Mouse (Mus musculus) A20 (cell line): ENCODE measurements at regions not wholly inside any gene's neighbourhood (a gene's known extent, or its start where the extent isn't known, plus 50 kb on each side); places are given as distances from the start of the nearest gene placed in this dataset.

ENCODE experiments used
- DNase-seq: peaks from one replicate; pipeline ENCODE4 v3.0.0-alpha.2; 2011; ENCODE audit warnings: low read depth, low spot score

GRCm38 (mm10) chr9:69814432-69814831, 53.7 kb upstream of the Foxb1 start:
- DNase-seq = no peak

GRCm38 (mm10) chr9:69823179-69823966, 62.6 kb upstream of the Foxb1 start:
- DNase-seq = no peak

GRCm38 (mm10) chr9:69828428-69828827, 67.7 kb upstream of the Foxb1 start:
- no peak for DNase-seq

- DNase-seq = peak; percentile 42
These were observed 74.7 kb upstream of the Foxb1 start for GRCm38 (mm10) chr9:69835396-69835795.

- DNase-seq = no peak
These were observed 78.5 kb upstream of the Foxb1 start for GRCm38 (mm10) chr9:69839198-69839597.

- DNase-seq = no peak
These were observed 84.0 kb upstream of the Foxb1 start for GRCm38 (mm10) chr9:69844712-69845111.

- DNase-seq = no peak
These were observed 84.5 kb upstream of the Foxb1 start for GRCm38 (mm10) chr9:69845210-69845609.

- peak; percentile 34 for DNase-seq
These were observed 95.9 kb upstream of the Foxb1 start for GRCm38 (mm10) chr9:69856621-69857020.

- DNase-seq = no peak
These were observed 97.9 kb upstream of the Foxb1 start for GRCm38 (mm10) chr9:69858619-69859018.

GRCm38 (mm10) chr9:69870182-69870581, 109.4 kb upstream of the Foxb1 start:
- peak; percentile 22 for DNase-seq

GRCm38 (mm10) chr9:69886351-69886750, 102.9 kb upstream of the Bnip2 start:
- no peak for DNase-seq

GRCm38 (mm10) chr9:69898016-69898415, 91.2 kb upstream of the Bnip2 start:
- no peak for DNase-seq

- DNase-seq = no peak
These were observed 89.9 kb upstream of the Bnip2 start for GRCm38 (mm10) chr9:69899371-69899770.

- DNase-seq = no peak
These were observed 88.4 kb upstream of the Bnip2 start for GRCm38 (mm10) chr9:69900871-69901270.

GRCm38 (mm10) chr9:69907123-69907945, 81.9 kb upstream of the Bnip2 start:
- DNase-seq = no peak

GRCm38 (mm10) chr9:69910621-69911020, 78.6 kb upstream of the Bnip2 start:
- no peak for DNase-seq

GRCm38 (mm10) chr9:69928126-69928525, 61.1 kb upstream of the Bnip2 start:
- DNase-seq = peak; percentile 8

GRCm38 (mm10) chr9:69937863-69938262, 51.4 kb upstream of the Bnip2 start:
- DNase-seq = no peak
